Mouse (Mus musculus) liver, embryonic 13.5 days (tissue): ENCODE measurements around the gene Hcn2. TPM values are rescaled to one million over a fixed set of nuclear protein-coding genes. Genes with fewer than 3 reads are reported as not detected.
A peak's percentile ranks its signal among the peaks of the same experiment; 100 is the strongest.

Experiments used
- ATAC-seq: fragments of 200-750 bp; cut with Nextera tagmentation; 2 replicates; pipeline ENCODE4 v1.8.0; 2017; ENCODE audit warnings: low read depth, mild to moderate bottlenecking, moderate number of reproducible peaks, moderate library complexity
- DNase-seq: peaks from one replicate; pipeline ENCODE4 v3.0.0; 2022
- H3K27ac ChIP-seq: fragments of 300-500 bp; sonication (generic); 2 replicates; pipeline ENCODE4 v1.5.1; 2015; ENCODE audit warnings: moderate library complexity, mild to moderate bottlenecking, inconsistent platforms
- H3K27me3 ChIP-seq: fragments of 300-500 bp; sonication (generic); 2 replicates; pipeline ENCODE4 v1.6.1; 2015; ENCODE audit warnings: mild to moderate bottlenecking, inconsistent platforms
- H3K36me3 ChIP-seq: fragments of 300-500 bp; sonication (generic); 2 replicates; pipeline ENCODE4 v1.6.1; 2015; ENCODE audit warnings: mild to moderate bottlenecking, inconsistent platforms
- H3K4me1 ChIP-seq: fragments of 300-500 bp; sonication (generic); replicated peaks from 2 replicates; pipeline ENCODE4 v1.6.1; 2015; ENCODE audit warnings: inconsistent platforms
- H3K4me2 ChIP-seq: fragments of 300-500 bp; sonication (generic); 2 replicates; pipeline ENCODE4 v1.6.1; 2015; ENCODE audit warnings: inconsistent platforms, mild to moderate bottlenecking, moderate library complexity
- H3K4me3 ChIP-seq: fragments of 300-500 bp; sonication (generic); replicated peaks from 2 replicates; pipeline ENCODE4 v1.5.1; 2015; ENCODE audit warnings: mild to moderate bottlenecking, inconsistent platforms
- H3K9ac ChIP-seq: fragments of 300-500 bp; sonication (generic); 2 replicates; pipeline ENCODE4 v1.6.1; 2015; ENCODE audit warnings: mild to moderate bottlenecking, inconsistent platforms
- H3K9me3 ChIP-seq: fragments of 300-500 bp; sonication (generic); replicated peaks from 2 replicates; pipeline ENCODE4 v1.6.1; 2016; ENCODE audit warnings: inconsistent platforms
- WGBS: fragments of 180-500 bp; shearing (Covaris S2); methylation state at CpG from one replicate; pipeline ENCODE4 v1.1.7; 2015; ENCODE audit not compliant: insufficient replicate concordance; 5-methylcytosine and 5-hydroxymethylcytosine counted together
- polyA plus RNA-seq: library from polyadenylated mRNA; unstranded; fragments of >200 nt; fragmentation: Nextera tagmentation; extraction: Ambion mirVana; gene quantifications from 2 replicates; pipeline ENCODE4 v1.2.1, GENCODE M21; 2015

Hcn2 gene
- polyA plus RNA-seq, 1 experiment from 2014 or later, result not detected

DNA sequence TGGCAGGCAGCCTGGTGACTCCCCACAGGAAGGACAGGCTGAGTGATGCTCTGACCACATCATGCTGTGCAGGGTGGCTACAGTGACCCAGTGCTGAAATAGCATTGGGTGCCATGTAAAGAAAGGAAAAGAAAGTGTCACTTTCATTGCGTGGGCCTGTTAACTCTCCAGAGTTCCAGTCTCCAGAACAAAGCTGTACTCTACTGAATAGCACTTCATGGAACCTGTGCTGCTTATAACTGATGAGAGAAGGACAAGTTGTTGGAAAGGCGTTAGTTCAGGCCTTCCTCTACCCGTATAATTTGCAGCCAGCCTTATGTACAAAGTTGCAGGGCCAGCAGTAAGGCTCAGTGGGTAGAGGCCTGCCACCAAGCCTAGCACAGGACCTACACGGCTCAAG is 27.7 kb upstream of the Hcn2 start, which contains the start of gene Gzmm:
Gene Gzmm, plus strand, starts transcription at position 301 of the 400 bp plus-strand sequence.
- Histone ChIP-seq H3K36me3 (peaks cover 64% of the 10 kb centered on the region), H3K27me3 (no peaks in the 10 kb centered on the region), H3K9me3 (0 out of 2 replicates have a peak, but pooled peaks cover 4% of the 10 kb centered on the region), H3K4me2 (no peak within 1 kb of the TSS), H3K4me3 (no peak within 1 kb of the TSS), H3K9ac (no peak within 1 kb of the TSS), H3K27ac (no peak within 1 kb of the TSS), H3K4me1 (peaks cover 16% of the 10 kb centered on the region)
- 83% methylated on average over 4 of the region's 4 CpGs for WGBS
- DNase-seq, result no peak
- no peak for ATAC-seq

DNA sequence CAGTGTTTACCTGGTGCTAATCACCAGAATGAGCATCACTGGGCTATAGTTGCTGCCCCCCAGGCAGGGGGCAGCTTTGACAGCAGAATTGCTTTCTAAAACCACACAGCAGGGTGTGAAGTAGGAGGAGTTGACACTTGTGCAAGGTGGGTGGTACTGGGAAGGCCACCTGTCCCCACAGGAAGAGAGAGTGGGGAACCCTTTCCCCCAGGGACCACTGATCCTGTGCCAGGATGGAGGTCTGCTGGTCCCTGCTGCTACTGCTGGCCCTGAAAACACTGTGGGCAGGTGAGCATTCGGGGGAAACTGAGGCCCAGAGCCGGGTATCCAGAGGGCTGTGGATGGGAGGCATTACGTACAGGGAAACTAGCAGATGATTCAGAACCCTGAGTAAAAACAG is 27.3 kb upstream of the Hcn2 start:
- peaks cover 59% of the 10 kb centered on the region for H3K36me3 ChIP-seq
- H3K4me2 ChIP-seq, result no peak overlapping the region
- no peak overlapping the region for H3K4me3 ChIP-seq
- 83% methylated on average over 3 of the region's 3 CpGs for WGBS
- DNase-seq (no peak), ATAC-seq (no peak)
- H3K27ac ChIP-seq, result no peak overlapping the region
- no peaks in the 10 kb centered on the region for H3K27me3 ChIP-seq
- H3K9me3 ChIP-seq, result 0 out of 2 replicates have a peak, but pooled peaks cover 4% of the 10 kb centered on the region
- peaks cover 12% of the 10 kb centered on the region for H3K4me1 ChIP-seq
- H3K9ac ChIP-seq, result no peak overlapping the region

DNA sequence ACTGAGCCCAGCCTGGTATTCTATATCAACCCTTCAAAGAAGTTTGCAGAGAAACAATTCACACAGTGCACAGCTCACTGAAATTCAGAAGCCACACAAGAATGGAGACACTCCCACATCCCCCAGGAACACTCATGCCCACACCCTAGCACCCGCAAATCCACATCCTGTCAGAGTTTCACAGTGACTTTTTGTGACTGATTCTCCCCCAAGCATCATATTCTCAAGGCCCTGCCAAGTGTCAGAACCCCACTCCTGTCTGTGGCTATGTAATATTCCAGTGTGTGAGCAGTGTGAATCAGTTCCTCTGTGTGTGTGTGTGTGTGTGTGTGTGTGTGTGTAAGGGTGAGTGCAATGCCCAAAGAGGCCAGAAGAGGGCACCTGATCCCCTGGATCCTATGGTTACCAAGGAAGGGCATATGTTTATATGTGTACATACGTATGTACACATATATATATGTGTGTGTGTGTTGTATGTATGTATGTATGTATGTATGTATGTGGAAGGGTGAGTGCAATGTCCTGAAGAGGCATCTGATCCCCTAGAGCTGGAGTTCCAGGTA is 24.4 kb upstream of the Hcn2 start:
- Histone ChIP-seq H3K9me3 (0 out of 2 replicates have a peak, but pooled peaks cover 4% of the 10 kb centered on the region), H3K36me3 (peaks cover 30% of the 10 kb centered on the region), H3K9ac (no peak overlapping the region), H3K27me3 (no peaks in the 10 kb centered on the region), H3K27ac (no peak overlapping the region), H3K4me1 (peaks cover 11% of the 10 kb centered on the region), H3K4me3 (no peak overlapping the region), H3K4me2 (no peak overlapping the region)
- ATAC-seq, result no peak
- 90% methylated on average over 2 of the region's 2 CpGs for WGBS
- no peak for DNase-seq

DNA sequence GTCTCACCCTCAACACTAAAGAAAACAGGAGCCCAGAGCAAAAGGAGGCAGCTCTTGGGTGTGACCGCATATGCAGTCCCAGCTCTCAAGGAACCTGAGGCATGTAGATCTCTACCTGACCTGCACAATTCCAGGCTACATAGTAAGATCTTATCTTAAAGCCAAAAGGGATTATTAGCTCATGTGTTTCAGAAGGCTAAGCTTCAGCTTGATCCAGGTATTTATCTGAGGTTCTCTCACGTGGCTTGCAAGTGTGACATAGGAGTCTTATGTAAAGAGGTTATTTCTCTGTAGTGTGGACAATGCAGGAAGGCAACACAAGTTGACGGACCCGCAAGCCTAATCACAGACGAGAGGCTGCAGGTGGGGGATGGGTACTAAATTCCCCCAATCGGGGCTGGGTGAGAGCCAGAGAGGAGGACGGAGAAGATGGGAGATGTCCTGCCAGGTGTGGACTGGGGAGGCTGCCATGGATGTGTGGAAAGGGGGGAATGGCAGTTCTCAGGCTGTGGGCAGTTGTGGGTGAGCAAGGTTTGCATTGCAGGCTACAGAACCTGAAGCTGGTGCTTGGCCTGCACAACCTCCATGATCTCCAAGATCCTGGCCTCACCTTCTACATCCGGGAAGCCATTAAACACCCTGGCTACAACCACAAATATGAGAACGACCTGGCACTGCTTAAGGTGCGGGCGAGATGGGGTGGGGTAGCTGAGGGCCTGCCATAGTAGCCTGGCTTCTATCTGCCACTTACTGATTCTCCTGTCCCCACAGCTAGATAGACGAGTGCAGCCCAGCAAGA is 22.7 kb upstream of the Hcn2 start:
- 0 out of 2 replicates have a peak, but pooled peaks cover 4% of the 10 kb centered on the region for H3K9me3 ChIP-seq
- H3K4me1 ChIP-seq, result peaks cover 11% of the 10 kb centered on the region
- 71% methylated on average over 12 of the region's 12 CpGs for WGBS
- no peaks in the 10 kb centered on the region for H3K27me3 ChIP-seq
- ATAC-seq, result no peak
- H3K4me2 ChIP-seq, result no peak overlapping the region
- no peak overlapping the region for H3K9ac ChIP-seq
- no peak overlapping the region for H3K27ac ChIP-seq
- no peak for DNase-seq
- H3K4me3 ChIP-seq, result no peak overlapping the region
- peaks cover 13% of the 10 kb centered on the region for H3K36me3 ChIP-seq

DNA sequence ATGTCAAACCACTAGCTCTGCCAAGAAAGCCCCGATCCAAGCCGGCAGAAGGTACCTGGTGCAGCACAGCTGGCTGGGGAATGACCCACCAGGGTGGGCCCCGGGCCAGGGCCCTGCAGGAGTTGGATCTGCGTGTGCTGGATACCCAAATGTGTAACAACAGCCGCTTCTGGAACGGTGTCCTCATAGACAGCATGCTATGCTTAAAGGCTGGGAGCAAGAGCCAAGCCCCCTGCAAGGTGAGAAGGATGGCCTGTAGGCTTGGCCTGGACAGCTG is 22.1 kb upstream of the Hcn2 start:
- Histone ChIP-seq H3K4me1 (peaks cover 11% of the 10 kb centered on the region), H3K27ac (no peak overlapping the region), H3K4me2 (no peak overlapping the region), H3K9me3 (0 out of 2 replicates have a peak, but pooled peaks cover 4% of the 10 kb centered on the region), H3K27me3 (no peaks in the 10 kb centered on the region), H3K36me3 (peaks cover 8% of the 10 kb centered on the region), H3K4me3 (no peak overlapping the region), H3K9ac (no peak overlapping the region)
- 71% methylated on average over 6 of the region's 6 CpGs for WGBS
- DNase-seq (no peak), ATAC-seq (no peak)

DNA sequence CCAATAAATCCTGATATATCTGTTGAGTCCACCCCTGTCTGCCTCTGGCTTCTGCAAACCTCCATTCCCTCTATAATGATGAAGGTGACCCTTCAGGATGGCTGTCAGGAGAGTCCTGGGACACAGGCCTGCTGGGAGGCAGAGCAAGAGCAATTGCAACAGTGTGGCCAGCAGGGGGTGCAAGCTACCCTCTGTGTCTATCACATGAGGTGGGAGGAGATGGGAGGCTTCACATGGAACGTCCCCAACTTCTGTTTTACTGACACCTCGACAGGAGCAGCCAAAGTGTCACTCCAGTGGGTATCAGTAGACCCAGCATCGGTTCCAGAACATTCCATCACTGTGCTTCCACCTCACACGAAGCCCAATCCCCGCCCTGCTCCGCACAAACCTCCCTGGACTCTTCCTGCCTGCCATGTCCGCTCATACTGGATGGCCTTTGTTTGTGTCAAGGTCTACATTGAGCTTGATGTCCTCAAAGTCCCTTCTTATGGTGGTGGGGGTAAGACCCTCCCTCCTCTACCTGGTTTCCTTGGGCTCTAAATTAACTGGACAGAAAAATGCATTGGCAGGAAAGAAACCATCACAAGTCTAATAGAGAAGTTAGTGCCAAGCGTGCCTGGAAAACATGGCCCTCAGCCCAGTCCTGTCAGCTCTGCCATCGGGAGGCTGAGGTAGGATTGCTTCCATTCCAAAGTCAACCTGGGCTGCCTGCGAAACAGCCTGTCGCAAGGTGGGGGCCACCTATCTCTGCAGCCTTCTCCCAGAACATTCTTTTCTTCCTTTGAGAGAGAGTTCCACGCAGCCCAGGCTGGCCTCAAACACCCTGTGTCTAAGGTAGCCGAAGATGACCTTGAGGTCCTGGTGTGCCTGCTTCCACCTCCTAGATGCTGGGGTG is 21.0 kb upstream of the Hcn2 start:
- 62% methylated on average over 13 of the region's 13 CpGs for WGBS
- Histone ChIP-seq H3K9ac (no peak overlapping the region), H3K4me2 (no peak overlapping the region), H3K27ac (no peak overlapping the region), H3K36me3 (no peaks in the 10 kb centered on the region), H3K27me3 (no peaks in the 10 kb centered on the region), H3K4me3 (no peak overlapping the region), H3K9me3 (0 out of 2 replicates have a peak, but pooled peaks cover 4% of the 10 kb centered on the region), H3K4me1 (peaks cover 11% of the 10 kb centered on the region)
- DNase-seq (peak; percentile 69), ATAC-seq (peak; percentile 64)

DNA sequence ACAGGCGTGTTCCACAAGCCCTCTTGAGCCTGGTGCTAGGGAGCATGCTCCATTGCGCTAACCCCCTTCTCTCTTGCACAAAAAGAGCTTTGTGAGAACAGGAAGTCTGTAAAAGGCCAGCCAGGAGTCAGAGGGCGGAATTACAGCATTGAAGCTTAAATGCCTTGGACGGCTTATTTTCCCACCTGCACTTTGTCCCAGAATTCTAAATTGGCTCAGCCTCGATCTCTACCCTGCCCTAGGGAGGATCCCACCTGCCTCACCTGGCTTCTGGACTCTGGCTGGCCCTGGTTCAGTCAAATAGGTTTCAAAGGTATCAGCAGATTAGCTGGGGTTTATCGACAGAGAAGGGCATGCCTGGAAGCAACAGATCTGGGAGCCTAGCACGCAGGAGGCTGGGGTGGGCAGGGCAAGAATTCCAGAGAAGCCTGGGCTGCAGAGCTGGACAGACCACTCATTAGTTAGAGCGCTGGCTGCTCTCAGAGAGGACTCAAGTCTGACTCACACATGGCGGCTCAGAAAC is 20.2 kb upstream of the Hcn2 start:
- no peak for DNase-seq
- ATAC-seq, result no peak
- Histone ChIP-seq H3K9me3 (0 out of 2 replicates have a peak, but pooled peaks cover 4% of the 10 kb centered on the region), H3K4me2 (no peak overlapping the region), H3K9ac (no peak overlapping the region), H3K4me3 (no peak overlapping the region), H3K36me3 (no peaks in the 10 kb centered on the region), H3K4me1 (peaks cover 18% of the 10 kb centered on the region), H3K27ac (no peak overlapping the region), H3K27me3 (no peaks in the 10 kb centered on the region)
- 60% methylated on average over 9 of the region's 9 CpGs for WGBS

DNA sequence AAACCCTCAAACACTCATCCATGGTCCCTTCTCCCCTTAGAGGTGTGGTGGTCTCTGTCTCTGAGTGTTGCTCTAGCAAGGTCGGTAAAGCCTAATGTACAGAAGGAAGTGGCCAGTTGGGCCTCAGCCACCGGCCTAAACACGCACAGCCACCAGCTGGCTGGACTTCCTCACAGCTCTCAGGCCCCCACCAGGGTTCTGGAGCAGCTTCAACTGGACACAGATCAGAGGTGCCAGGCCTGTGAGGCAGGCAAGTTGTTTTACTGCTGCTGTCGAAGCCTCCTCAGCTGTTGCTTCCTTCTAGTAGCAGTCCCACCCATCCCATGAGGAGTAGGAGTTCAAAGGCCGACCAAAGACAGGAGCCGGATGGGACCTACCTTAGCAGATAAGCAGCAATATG is 18.5 kb upstream of the Hcn2 start:
- H3K9me3 ChIP-seq, result no peaks in the 10 kb centered on the region
- no peak overlapping the region for H3K4me2 ChIP-seq
- no peak overlapping the region for H3K4me3 ChIP-seq
- no peak for DNase-seq
- H3K27ac ChIP-seq, result no peak overlapping the region
- H3K27me3 ChIP-seq, result no peaks in the 10 kb centered on the region
- peaks cover 26% of the 10 kb centered on the region for H3K4me1 ChIP-seq
- no peak for ATAC-seq
- H3K36me3 ChIP-seq, result no peaks in the 10 kb centered on the region
- H3K9ac ChIP-seq, result no peak overlapping the region
- WGBS, result 40% methylated on average over 6 of the region's 6 CpGs

DNA sequence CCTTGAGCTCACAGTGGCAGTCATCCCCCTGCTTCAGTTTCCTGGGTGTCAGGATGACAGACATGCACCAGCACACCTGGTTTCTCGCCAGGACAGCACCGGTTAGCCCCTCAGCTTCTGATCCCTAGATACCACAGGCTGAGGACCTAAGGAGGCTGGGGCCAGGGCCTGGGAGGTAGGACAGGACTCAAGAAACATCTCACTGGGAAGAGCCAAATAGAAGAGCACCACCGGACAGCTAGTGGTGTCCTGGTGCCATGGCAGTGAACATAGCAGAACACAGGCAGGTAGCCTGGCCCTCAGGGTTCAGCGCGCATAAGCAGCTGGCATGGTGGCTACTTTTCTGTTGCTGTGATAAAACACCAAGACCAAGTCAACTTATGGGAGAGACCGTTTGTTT is 18.0 kb upstream of the Hcn2 start:
- no peaks in the 10 kb centered on the region for H3K27me3 ChIP-seq
- no peak overlapping the region for H3K27ac ChIP-seq
- no peak for DNase-seq
- H3K4me3 ChIP-seq, result no peak overlapping the region
- no peak for ATAC-seq
- peaks cover 27% of the 10 kb centered on the region for H3K4me1 ChIP-seq
- 79% methylated on average over 6 of the region's 6 CpGs for WGBS
- no peaks in the 10 kb centered on the region for H3K9me3 ChIP-seq
- no peaks in the 10 kb centered on the region for H3K36me3 ChIP-seq
- H3K4me2 ChIP-seq, result no peak overlapping the region
- no peak overlapping the region for H3K9ac ChIP-seq

DNA sequence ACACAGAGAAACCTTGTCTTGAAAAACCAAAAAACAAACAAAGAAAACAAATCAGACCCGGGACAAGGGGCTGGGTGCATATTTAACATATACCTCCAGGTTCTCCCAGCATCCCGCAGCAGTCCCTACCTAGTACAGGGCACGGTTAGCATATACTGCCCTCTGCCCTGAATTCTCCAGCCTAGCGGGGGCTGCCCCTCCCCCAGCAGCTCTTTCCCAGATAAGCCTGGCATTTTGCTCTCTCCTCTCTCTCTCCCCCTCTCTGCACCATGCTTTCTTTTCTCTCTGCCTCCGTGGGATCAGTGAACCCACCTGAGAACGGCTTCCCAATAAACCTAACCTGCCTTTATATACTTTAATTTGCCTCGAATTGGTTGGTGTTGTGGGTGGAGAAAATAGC is 15.8 kb upstream of the Hcn2 start:
- Histone ChIP-seq H3K4me2 (no peak overlapping the region), H3K4me3 (no peak overlapping the region), H3K4me1 (peaks cover 36% of the 10 kb centered on the region), H3K27me3 (no peaks in the 10 kb centered on the region), H3K36me3 (no peaks in the 10 kb centered on the region), H3K9ac (no peak overlapping the region), H3K27ac (peak overlapping the region; percentile 73), H3K9me3 (no peaks in the 10 kb centered on the region)
- DNase-seq, result no peak
- ATAC-seq, result no peak
- WGBS, result 48% methylated on average over 7 of the region's 7 CpGs

DNA sequence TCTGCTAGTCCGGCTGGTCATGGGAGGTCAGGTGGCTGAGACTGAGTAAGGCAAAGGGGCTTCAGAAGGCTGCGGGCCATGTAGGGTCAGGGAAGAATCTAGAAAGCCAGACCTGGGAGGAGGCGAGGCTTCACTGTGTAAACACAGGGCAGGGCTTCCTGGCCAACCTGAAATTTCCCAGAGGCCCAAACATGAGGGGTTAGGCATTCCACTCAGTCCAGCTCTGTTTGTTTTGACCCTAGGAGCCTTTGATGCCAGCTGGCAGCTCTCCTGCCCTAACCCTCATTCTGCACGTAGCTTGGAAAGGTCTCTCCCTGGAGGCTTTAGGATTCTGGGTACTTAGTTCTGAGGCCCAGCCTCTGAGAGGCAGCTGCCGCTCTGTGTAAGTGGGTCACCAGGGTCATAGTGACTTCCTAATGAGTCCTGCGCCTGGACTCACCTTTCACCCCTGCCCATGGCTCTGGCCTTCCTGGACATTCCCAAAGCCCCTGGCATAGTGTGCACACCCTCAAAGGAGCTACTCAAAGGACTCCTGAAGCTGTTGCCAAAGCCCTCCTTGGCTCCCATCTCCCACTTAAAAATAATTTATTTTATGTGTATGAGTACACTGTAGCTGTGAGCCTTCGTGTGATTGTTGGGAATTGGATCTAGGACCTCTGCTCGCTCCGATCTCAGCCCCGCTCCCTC is 14.8 kb upstream of the Hcn2 start:
- no peak for ATAC-seq
- Histone ChIP-seq H3K4me2 (no peak overlapping the region), H3K9ac (no peak overlapping the region), H3K4me1 (peaks cover 38% of the 10 kb centered on the region), H3K27ac (peak overlapping the region; percentile 73), H3K4me3 (no peak overlapping the region), H3K9me3 (no peaks in the 10 kb centered on the region), H3K27me3 (no peaks in the 10 kb centered on the region), H3K36me3 (peaks cover 6% of the 10 kb centered on the region)
- no peak for DNase-seq
- WGBS, result 67% methylated on average over 10 of the region's 10 CpGs
